ENCODE assay signal across 18 mouse cellular contexts in the genomic region with DNA sequence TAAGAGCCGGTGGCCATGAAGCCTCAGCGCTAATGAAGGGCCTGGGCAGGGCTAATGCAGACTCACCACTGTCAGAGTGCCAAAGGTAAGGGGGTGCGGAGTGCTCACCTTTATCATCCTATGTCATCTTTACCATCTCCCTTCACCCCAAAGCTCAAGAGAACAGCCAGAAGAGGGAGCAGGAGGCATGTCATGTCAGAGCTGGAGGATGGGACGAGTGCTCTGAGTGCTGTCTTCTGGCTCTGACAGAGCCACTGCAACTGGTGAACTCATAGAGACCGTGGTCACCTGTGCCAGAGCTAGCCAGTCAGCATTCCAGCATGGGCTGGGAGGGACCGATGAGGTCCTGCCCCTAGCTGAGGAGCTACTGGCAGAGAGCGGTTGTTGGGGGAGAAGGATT. TPM values are rescaled to one million over a fixed set of nuclear protein-coding genes. Genes with fewer than 3 reads are reported as not detected.
DNase-seq lines count a peak whose midpoint lies in the region; ATAC-seq and TF ChIP-seq lines count a peak whose summit lies in the region.
"Had no signal": no experiment of that assay in that cellular context is flagged by ENCODE, and none has a peak within 500 bp of the region (broad histone marks: within the 10 kb centered on the region; RNA-seq: fewer than 3 reads in every experiment).

No protein-coding gene starts in this region.

- H3K9me3 ChIP-seq in forebrain, embryonic 16.5 days (ENCODE audit: control insufficient read depth, low read length), result no peaks in the 10 kb centered on the region
- H3K9me3 ChIP-seq in forebrain, embryonic 10.5 days, result no peaks in the 10 kb centered on the region; the same call in 1 of the 2 replicates
- H3K9me3 ChIP-seq: embryonic facial prominence, embryonic 15.5 days; heart, embryonic 10.5 days; limb, embryonic 15.5 days; midbrain, embryonic 12.5 days had no signal

- H3K4me1 ChIP-seq in forebrain, embryonic 16.5 days (replicated peaks; ENCODE audit: control insufficient read depth, insufficient read depth, low read length), result peaks cover 6% of the 10 kb centered on the region; the same call in 1 of the 2 replicates
- H3K4me1 ChIP-seq in forebrain, embryonic 10.5 days, result no peaks in the 10 kb centered on the region
- H3K4me1 ChIP-seq: embryonic facial prominence, embryonic 15.5 days; heart, embryonic 10.5 days; hindbrain, embryonic 15.5 days; limb, embryonic 15.5 days; midbrain, embryonic 12.5 days had no signal

- no peak for DNase-seq in forebrain, embryonic 10.5 days (ENCODE audit: extremely low spot score, low spot score)
- no peak for DNase-seq in left cerebral cortex, adult 2 months (ENCODE audit: extremely low spot score in 1 of 2, low spot score in 2 of 2)
- no peak for DNase-seq in left cerebral cortex, adult 8-10 months (ENCODE audit: low spot score in 2 of 2)
- peak; percentile 77 for DNase-seq in brain, adult 2 months (ENCODE audit: low read depth, low spot score)
- peak; percentile 37 to 46 for DNase-seq in cerebellum, postnatal 10 days
- DNase-seq in retina, embryonic 14.5 days (ENCODE audit: low spot score), result no peak
- DNase-seq: embryo, embryonic 11 days; gastrocnemius, postnatal 10 days; kidney, adult 11 months; kidney, postnatal 10 days; lung, adult 18-20 months had no signal

- H3K36me3 ChIP-seq in forebrain, embryonic 16.5 days (ENCODE audit: control insufficient read depth, insufficient read depth), result no peaks in the 10 kb centered on the region
- no peaks in the 10 kb centered on the region for H3K36me3 ChIP-seq in forebrain, embryonic 10.5 days (replicated peaks)
- H3K36me3 ChIP-seq: embryonic facial prominence, embryonic 15.5 days; heart, embryonic 10.5 days; hindbrain, embryonic 15.5 days; limb, embryonic 15.5 days; midbrain, embryonic 12.5 days had no signal

- H3K27me3 ChIP-seq in forebrain, embryonic 16.5 days (replicated peaks; ENCODE audit: control insufficient read depth, insufficient read depth, low read length), result no peaks in the 10 kb centered on the region
- H3K27me3 ChIP-seq in forebrain, embryonic 10.5 days (ENCODE audit: poor library complexity, severe bottlenecking), result no peaks in the 10 kb centered on the region
- H3K27me3 ChIP-seq: embryonic facial prominence, embryonic 15.5 days; hindbrain, embryonic 15.5 days; limb, embryonic 15.5 days; midbrain, embryonic 12.5 days had no signal

- H3K27ac ChIP-seq in forebrain, embryonic 16.5 days (ENCODE audit: low read length), result peak overlapping the region; percentile 42
- no peak overlapping the region for H3K27ac ChIP-seq in forebrain, embryonic 10.5 days
- peak overlapping the region; percentile 67 for H3K27ac ChIP-seq in left cerebral cortex, adult 2 months
- H3K27ac ChIP-seq: embryonic facial prominence, embryonic 15.5 days; heart, embryonic 10.5 days; hindbrain, embryonic 15.5 days; limb, embryonic 15.5 days; midbrain, embryonic 12.5 days had no signal

- TF ChIP-seq CTCF in left cerebral cortex, adult 2 months (IDR thresholded peaks at IDR 0.05), result no peak; the same call in none of the 2 replicates

- H3K4me3 ChIP-seq in forebrain, embryonic 16.5 days (replicated peaks; ENCODE audit: low read length), result no peak overlapping the region
- no peak overlapping the region for H3K4me3 ChIP-seq in forebrain, embryonic 10.5 days
- no peak overlapping the region for H3K4me3 ChIP-seq in left cerebral cortex, adult 2 months
- H3K4me3 ChIP-seq: embryonic facial prominence, embryonic 15.5 days; heart, embryonic 10.5 days; hindbrain, embryonic 15.5 days; limb, embryonic 15.5 days; midbrain, embryonic 12.5 days; myocyte had no signal

- no peak overlapping the region for H3K4me2 ChIP-seq in forebrain, embryonic 16.5 days (ENCODE audit: low read length)
- H3K4me2 ChIP-seq: embryonic facial prominence, embryonic 15.5 days; hindbrain, embryonic 15.5 days; limb, embryonic 15.5 days; midbrain, embryonic 12.5 days had no signal

- intact Hi-C loops in left cerebral cortex, adult 2 months (cut with DNase I), result loop anchor here (2.0 to 5.0 kb wide), 2 partner anchors 120 to 141 kb away; no protein-coding TSS in a partner anchor

- H3K9ac ChIP-seq in forebrain, embryonic 16.5 days (replicated peaks; ENCODE audit: low read depth, low read length), result no peak overlapping the region
- H3K9ac ChIP-seq: embryonic facial prominence, embryonic 15.5 days; hindbrain, embryonic 15.5 days; limb, embryonic 15.5 days; midbrain, embryonic 12.5 days had no signal

- 76% methylated on average over 7 of the region's 7 CpGs for WGBS in forebrain, embryonic 16.5 days
- WGBS in forebrain, embryonic 10.5 days, result 84% methylated on average over 7 of the region's 7 CpGs

- ATAC-seq in forebrain, embryonic 16.5 days, result no peak

RNA-seq across cellular contexts. Expression of gene Hivep3, which starts 27.2 kb away (rescaled TPM):
- 23.1 and 26.4 TPM in 2 replicates for polyA plus RNA-seq in forebrain, embryonic 16.5 days (2015; fragmentation: Nextera tagmentation; extraction: Ambion mirVana)
- polyA plus RNA-seq in forebrain, embryonic 10.5 days (2016; fragmentation: Nextera tagmentation; extraction: Ambion mirVana), result 0.89 and 1.4 TPM in 2 replicates
- total RNA-seq in left cerebral cortex, adult 2 months (2021), result 10 to 100 TPM; 65.8 to 87.4 TPM
- 10 to 100 TPM; 44.8 to 49.2 (median 47.6) TPM for total RNA-seq in left cerebral cortex, adult 8-10 months (2022)

Comparison
In these comparisons a context has a peak if more than half of its experiments do, and no peak if none do; other contexts are left out.
1. DNase-seq: peak in brain, adult 2 months (single experiment) and cerebellum, postnatal 10 days (2 of 2); none in forebrain, embryonic 10.5 days (single experiment), left cerebral cortex, adult 2 months (0 of 2), left cerebral cortex, adult 8-10 months (0 of 2) and retina, embryonic 14.5 days (single experiment).